In genomic region chr16:8496967-8497366, GRCm38 (mm10) we compare ENCODE assay signal across 25 mouse cellular contexts. TPM values are rescaled to one million over a fixed set of nuclear protein-coding genes. Genes with fewer than 3 reads are reported as not detected.
DNase-seq lines count a peak whose midpoint lies in the region; ATAC-seq and TF ChIP-seq lines count a peak whose summit lies in the region.
"Had no signal": no experiment of that assay in that cellular context is flagged by ENCODE, and none has a peak within 500 bp of the region (broad histone marks: within the 10 kb centered on the region; RNA-seq: fewer than 3 reads in every experiment).

No protein-coding gene starts in this region.

- ATAC-seq in forebrain, embryonic 16.5 days, result peak; percentile 77
- ATAC-seq in hindbrain, postnatal 0 days, result no peak
- ATAC-seq: activated CD4-positive, CD25-positive, alpha-beta regulatory T cell, adult 4 months; CD4-positive, CD25-positive, alpha-beta regulatory T cell, adult 4 months; forebrain, embryonic 13.5 days; forebrain, embryonic 15.5 days; Patski had no signal

- no peak overlapping the region for H3K27ac ChIP-seq in forebrain, embryonic 16.5 days (ENCODE audit: low read length)
- H3K27ac ChIP-seq in forebrain, embryonic 10.5 days, result no peak overlapping the region
- no peak overlapping the region for H3K27ac ChIP-seq in hindbrain, postnatal 0 days
- H3K27ac ChIP-seq in hindbrain, embryonic 10.5 days, result no peak overlapping the region
- H3K27ac ChIP-seq in testis, adult 2 months (ENCODE audit: control insufficient read depth, insufficient read depth, low read depth, low read length), result no peak overlapping the region
- H3K27ac ChIP-seq: embryonic facial prominence, embryonic 10.5 days; embryonic facial prominence, embryonic 12.5 days; forebrain, embryonic 13.5 days; forebrain, embryonic 15.5 days had no signal

- WGBS in forebrain, embryonic 16.5 days, result 60% methylated on average over 2 of the region's 2 CpGs
- WGBS in forebrain, embryonic 10.5 days, result 64% methylated on average over 2 of the region's 2 CpGs
- WGBS in hindbrain, postnatal 0 days, result 56% methylated on average over 2 of the region's 2 CpGs
- WGBS in hindbrain, embryonic 10.5 days, result 77% methylated on average over 2 of the region's 2 CpGs

- no peak overlapping the region for H3K4me2 ChIP-seq in forebrain, embryonic 16.5 days (ENCODE audit: low read length)
- no peak overlapping the region for H3K4me2 ChIP-seq in hindbrain, postnatal 0 days (ENCODE audit: low read depth, low read length)
- H3K4me2 ChIP-seq: embryonic facial prominence, embryonic 12.5 days; forebrain, embryonic 13.5 days; forebrain, embryonic 15.5 days had no signal

- no peak for TF ChIP-seq CTCF in hindbrain, postnatal 0 days (IDR thresholded peaks at IDR 0.05; ENCODE audit: low read depth)
- no peak for TF ChIP-seq CTCF in testis, adult 2 months (IDR thresholded peaks at IDR 0.05; ENCODE audit: control insufficient read depth, insufficient read depth, insufficient replicate concordance, low read depth, low read length)

- no peak overlapping the region for H3K4me3 ChIP-seq in forebrain, embryonic 16.5 days (replicated peaks; ENCODE audit: low read length)
- no peak overlapping the region for H3K4me3 ChIP-seq in forebrain, embryonic 10.5 days
- no peak overlapping the region for H3K4me3 ChIP-seq in hindbrain, postnatal 0 days (ENCODE audit: low read length)
- no peak overlapping the region for H3K4me3 ChIP-seq in hindbrain, embryonic 10.5 days
- H3K4me3 ChIP-seq in testis, adult 2 months (ENCODE audit: control insufficient read depth, low read depth, low read length), result peak overlapping the region; percentile 53; the same call in 1 of the 2 replicates
- H3K4me3 ChIP-seq: embryonic facial prominence, embryonic 10.5 days; embryonic facial prominence, embryonic 12.5 days; forebrain, embryonic 13.5 days; forebrain, embryonic 15.5 days had no signal

- no peaks in the 10 kb centered on the region for H3K4me1 ChIP-seq in forebrain, embryonic 16.5 days (replicated peaks; ENCODE audit: control insufficient read depth, insufficient read depth, low read length)
- H3K4me1 ChIP-seq in forebrain, embryonic 10.5 days, result peaks cover 4% of the 10 kb centered on the region
- H3K4me1 ChIP-seq in hindbrain, postnatal 0 days (ENCODE audit: insufficient read depth, low read length), result no peaks in the 10 kb centered on the region
- H3K4me1 ChIP-seq in hindbrain, embryonic 10.5 days (replicated peaks), result peaks cover 2% of the 10 kb centered on the region; the same call in 1 of the 2 replicates
- no peaks in the 10 kb centered on the region for H3K4me1 ChIP-seq in testis, adult 2 months (ENCODE audit: control insufficient read depth, insufficient read depth, low read length)
- H3K4me1 ChIP-seq: embryonic facial prominence, embryonic 12.5 days; forebrain, embryonic 15.5 days had no signal

- H3K9me3 ChIP-seq in forebrain, embryonic 16.5 days (ENCODE audit: control insufficient read depth, low read length), result no peaks in the 10 kb centered on the region
- no peaks in the 10 kb centered on the region for H3K9me3 ChIP-seq in forebrain, embryonic 10.5 days
- H3K9me3 ChIP-seq in hindbrain, postnatal 0 days (ENCODE audit: low read length), result no peaks in the 10 kb centered on the region
- H3K9me3 ChIP-seq in hindbrain, embryonic 10.5 days, result no peaks in the 10 kb centered on the region
- H3K9me3 ChIP-seq: embryonic facial prominence, embryonic 10.5 days; embryonic facial prominence, embryonic 12.5 days; forebrain, embryonic 13.5 days; forebrain, embryonic 15.5 days; G1E had no signal

- no peak for TF ChIP-seq POLR2A in testis, adult 2 months (IDR thresholded peaks at IDR 0.05; ENCODE audit: control insufficient read depth, low read depth, low read length)

- no peaks in the 10 kb centered on the region for H3K27me3 ChIP-seq in forebrain, embryonic 16.5 days (replicated peaks; ENCODE audit: control insufficient read depth, insufficient read depth, low read length)
- no peaks in the 10 kb centered on the region for H3K27me3 ChIP-seq in forebrain, embryonic 10.5 days (ENCODE audit: poor library complexity, severe bottlenecking)
- H3K27me3 ChIP-seq in hindbrain, postnatal 0 days (ENCODE audit: insufficient read depth, low read length), result no peaks in the 10 kb centered on the region
- H3K27me3 ChIP-seq in hindbrain, embryonic 10.5 days (ENCODE audit: insufficient read depth, poor library complexity, severe bottlenecking), result no peaks in the 10 kb centered on the region
- no peaks in the 10 kb centered on the region for H3K27me3 ChIP-seq in testis, adult 2 months (ENCODE audit: control insufficient read depth, insufficient read depth, low read length)
- H3K27me3 ChIP-seq: CH12.LX; embryonic facial prominence, embryonic 12.5 days; forebrain, embryonic 13.5 days; forebrain, embryonic 15.5 days; Patski had no signal

- H3K9ac ChIP-seq in forebrain, embryonic 16.5 days (replicated peaks; ENCODE audit: low read depth, low read length), result no peak overlapping the region
- H3K9ac ChIP-seq in hindbrain, postnatal 0 days (replicated peaks; ENCODE audit: low read length), result no peak overlapping the region
- H3K9ac ChIP-seq: embryonic facial prominence, embryonic 12.5 days; forebrain, embryonic 13.5 days; forebrain, embryonic 15.5 days had no signal

- DNase-seq in forebrain, embryonic 10.5 days (ENCODE audit: extremely low spot score, low spot score), result no peak
- peak; percentile 13 for DNase-seq in hindbrain, postnatal 0 days (ENCODE audit: low spot score)
- no peak for DNase-seq in hindbrain, embryonic 10.5 days (ENCODE audit: low spot score)
- no peak for DNase-seq in testis, postnatal 10 days (ENCODE audit: low spot score)
- DNase-seq in telencephalon, adult 2 months (ENCODE audit: low read depth, low spot score), result peak; percentile 31
- DNase-seq in ovary, postnatal 10 days (ENCODE audit: low spot score), result no peak
- DNase-seq: adrenal gland, adult 8-10 months; adrenal gland, postnatal 14 days; adrenal gland, postnatal 36 days; B cell, adult 2 months; cerebellum, adult 11-12 months; cerebellum, adult 2 months; cerebellum, adult 9-10 months; cerebellum, postnatal 25 days had no signal

- no peaks in the 10 kb centered on the region for H3K36me3 ChIP-seq in forebrain, embryonic 16.5 days (ENCODE audit: control insufficient read depth, insufficient read depth)
- H3K36me3 ChIP-seq in forebrain, embryonic 10.5 days (replicated peaks), result no peaks in the 10 kb centered on the region
- no peaks in the 10 kb centered on the region for H3K36me3 ChIP-seq in hindbrain, postnatal 0 days (ENCODE audit: insufficient read depth, low read length)
- no peaks in the 10 kb centered on the region for H3K36me3 ChIP-seq in hindbrain, embryonic 10.5 days
- H3K36me3 ChIP-seq in testis, adult 2 months (ENCODE audit: control insufficient read depth, insufficient read depth, low read length), result no peaks in the 10 kb centered on the region
- H3K36me3 ChIP-seq: embryonic facial prominence, embryonic 10.5 days; embryonic facial prominence, embryonic 12.5 days; forebrain, embryonic 15.5 days had no signal

RNA-seq across cellular contexts. Expression of gene Abat, which starts 16.3 kb away (rescaled TPM):
- polyA plus RNA-seq in forebrain, embryonic 16.5 days (2015; fragmentation: Nextera tagmentation; extraction: Ambion mirVana), result 48.5 and 58.0 TPM in 2 replicates
- 16.2 and 16.8 TPM in 2 replicates for polyA plus RNA-seq in forebrain, embryonic 10.5 days (2016; fragmentation: Nextera tagmentation; extraction: Ambion mirVana)
- 149 and 157 TPM in 2 replicates for total RNA-seq in hindbrain, postnatal 0 days (2014; rRNA removed)
- polyA plus RNA-seq in hindbrain, postnatal 0 days (2015; fragmentation: Nextera tagmentation; extraction: Ambion mirVana), result 108 and 111 TPM in 2 replicates
- 22.7 and 27.2 TPM in 2 replicates for polyA plus RNA-seq in hindbrain, embryonic 10.5 days (2016; fragmentation: Nextera tagmentation; extraction: Ambion mirVana)
- 14.7 and 21.2 TPM in 2 replicates for polyA plus RNA-seq in testis, adult 2 months (2012; rRNA removed)
- polyA plus RNA-seq: G1E had no signal

RNA-seq across cellular contexts. Expression of gene Mettl22, which starts 26.4 kb away (rescaled TPM):
- polyA plus RNA-seq in forebrain, embryonic 16.5 days (2015; fragmentation: Nextera tagmentation; extraction: Ambion mirVana), result 37.5 and 50.3 TPM in 2 replicates
- polyA plus RNA-seq in forebrain, embryonic 10.5 days (2016; fragmentation: Nextera tagmentation; extraction: Ambion mirVana), result 24.4 and 25.7 TPM in 2 replicates
- 34.0 and 39.0 TPM in 2 replicates for total RNA-seq in hindbrain, postnatal 0 days (2014; rRNA removed)
- polyA plus RNA-seq in hindbrain, postnatal 0 days (2015; fragmentation: Nextera tagmentation; extraction: Ambion mirVana), result 66.3 and 66.9 TPM in 2 replicates
- polyA plus RNA-seq in hindbrain, embryonic 10.5 days (2016; fragmentation: Nextera tagmentation; extraction: Ambion mirVana), result 24.0 and 26.0 TPM in 2 replicates
- polyA plus RNA-seq in testis, adult 2 months (2012; rRNA removed), result 110 and 113 TPM in 2 replicates

Comparison
In these comparisons a context has a peak if more than half of its experiments do, and no peak if none do; other contexts are left out.
1. DNase-seq: peak in hindbrain, postnatal 0 days (single experiment) and telencephalon, adult 2 months (single experiment); none in forebrain, embryonic 10.5 days (single experiment), hindbrain, embryonic 10.5 days (single experiment), testis, postnatal 10 days (single experiment) and ovary, postnatal 10 days (single experiment).